ENCODE assay signal across 8 mouse cellular contexts in the genomic region with DNA sequence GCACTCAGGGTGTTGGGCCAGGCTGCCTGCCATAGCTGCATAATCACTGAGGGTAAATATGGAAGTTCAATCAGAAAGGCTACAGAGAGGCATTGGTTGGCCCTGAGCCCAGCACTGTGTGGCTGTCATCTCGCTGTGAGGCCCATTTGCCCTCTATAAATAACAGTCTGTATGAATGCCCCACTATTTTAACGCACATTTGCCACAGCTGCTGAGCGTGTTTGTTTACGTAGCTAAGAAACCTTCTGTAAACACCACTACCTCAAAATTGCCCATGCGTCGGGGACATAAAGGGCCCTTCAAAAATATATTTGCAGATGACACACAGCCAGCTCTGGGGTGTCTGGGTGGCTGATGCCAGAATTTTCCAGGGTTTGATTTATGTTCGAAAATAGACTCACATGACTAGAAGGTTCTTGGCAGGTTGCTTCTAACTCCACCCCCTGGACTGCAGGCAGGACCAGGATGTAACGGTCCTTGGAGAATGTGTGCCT.
DNase-seq lines count a peak whose midpoint lies in the region; ATAC-seq lines count a peak whose summit lies in the region.

No protein-coding gene starts in this region.

- no peaks in the 10 kb centered on the region for H3K27me3 ChIP-seq in stomach, embryonic 16.5 days (ENCODE audit: control insufficient read depth, insufficient read depth, low read length)

- no peaks in the 10 kb centered on the region for H3K36me3 ChIP-seq in stomach, embryonic 16.5 days (ENCODE audit: control insufficient read depth, insufficient read depth, low read length)

- peak; percentile 68 for ATAC-seq in stomach, embryonic 16.5 days (ENCODE audit: insufficient read depth, low FRiP score)

- H3K9me3 ChIP-seq in stomach, embryonic 16.5 days (replicated peaks; ENCODE audit: control insufficient read depth, low read length), result no peaks in the 10 kb centered on the region

- H3K27ac ChIP-seq in stomach, embryonic 16.5 days (ENCODE audit: low read length), result no peak overlapping the region

- no peak overlapping the region for H3K4me3 ChIP-seq in stomach, embryonic 16.5 days (replicated peaks; ENCODE audit: low read length)

- H3K9ac ChIP-seq in stomach, embryonic 16.5 days (ENCODE audit: low read length), result no peak overlapping the region

- no peak overlapping the region for H3K4me2 ChIP-seq in stomach, embryonic 16.5 days (ENCODE audit: low read depth, low read length)

- H3K4me1 ChIP-seq in stomach, embryonic 16.5 days (ENCODE audit: control insufficient read depth, insufficient read depth, low read length), result 0 out of 2 replicates have a peak, but pooled peaks cover 8% of the 10 kb centered on the region

- WGBS in stomach, embryonic 16.5 days, result 26% methylated on average over 8 of the region's 8 CpGs

- DNase-seq in adrenal gland, postnatal 10 days, result peak; percentile 9
- no peak for DNase-seq in adrenal gland, adult 18-20 months (ENCODE audit: low spot score in 2 of 2)
- DNase-seq in Muller cell, postnatal 12 days (ENCODE audit: inconsistent ontology term), result peak; percentile 80
- peak; percentile 38 to 53 for DNase-seq in frontal cortex, adult 2 months (ENCODE audit: extremely low spot score in 1 of 2, low spot score in 1 of 2)
- DNase-seq in heart, postnatal 36 days, result peak; percentile 49 to 58
- DNase-seq in urinary bladder, postnatal 10 days (ENCODE audit: low spot score), result no peak
- no peak for DNase-seq in thymus, adult 18-20 months

- intact Hi-C loops in heart, postnatal 36 days (cut with DNase I), result no loop called here

Comparison
In these comparisons a context has a peak if more than half of its experiments do, and no peak if none do; other contexts are left out.
1. DNase-seq: peak in adrenal gland, postnatal 10 days (single experiment), Muller cell, postnatal 12 days (single experiment), frontal cortex, adult 2 months (2 of 2) and heart, postnatal 36 days (2 of 2); none in adrenal gland, adult 18-20 months (0 of 2), urinary bladder, postnatal 10 days (single experiment) and thymus, adult 18-20 months (0 of 2).